Mouse (Mus musculus) cortical plate, adult 2 months (tissue): ENCODE results near the gene Myrf.

Experiments used
- CTCF ChIP-seq: fragments of 200-500 bp; IDR thresholded peaks from 2 replicates; pipeline ENCODE4 v1.5.1; 2011; ENCODE audit warnings: mild to moderate bottlenecking, control low read depth, low read length; ENCODE audit not compliant: insufficient read depth; ENCODE audit errors: extremely low read depth
- POLR2A ChIP-seq: fragments of 200-500 bp; IDR thresholded peaks from 2 replicates; pipeline ENCODE4 v1.6.1; 2011; ENCODE audit warnings: mild to moderate bottlenecking, low read length, control low read depth; ENCODE audit not compliant: insufficient read depth; ENCODE audit errors: extremely low read depth

DNA sequence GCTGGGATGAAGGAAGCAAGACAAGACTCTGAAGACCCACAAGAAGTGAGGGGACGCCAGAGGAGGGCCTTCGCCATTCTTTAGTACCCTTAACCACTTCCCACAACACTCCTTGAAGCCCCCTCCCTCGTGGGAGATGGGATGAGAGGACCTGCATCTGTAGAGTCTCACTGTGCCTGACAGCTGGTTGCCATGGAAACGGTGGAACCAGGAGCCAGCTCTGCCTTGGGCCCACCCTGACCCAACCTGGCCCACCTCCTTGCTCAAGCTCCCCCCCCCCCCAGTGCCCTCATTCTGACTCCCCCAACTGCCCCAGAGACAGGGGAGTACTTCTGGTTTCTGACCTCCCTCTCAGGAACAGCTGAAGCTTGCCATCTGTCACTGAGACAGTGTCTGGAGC, 19.0 kb downstream of the Myrf start:
- TF ChIP-seq CTCF, result no peak
- TF ChIP-seq POLR2A, result no peak
